Mouse (Mus musculus): ENCODE data around the gene 4930467E23Rik.
"Not testable (repeated sequence)": the region's sequence is repeated elsewhere in the genome, so short reads cannot be mapped to it uniquely, and the experiment has no call there.

- not testable (repeated sequence) for TF ChIP-seq CTCF (IDR thresholded peaks at IDR 0.05; ENCODE audit: low read depth, low read length); POLR2A (IDR thresholded peaks at IDR 0.05; ENCODE audit: borderline replicate concordance, low read depth, low read length)
Measured at GRCm38 (mm10) chr8:19792696-19793095, 63.3 kb downstream of the 4930467E23Rik start.

Measured in bone marrow macrophage, adult 2 months (primary cell).